Mouse (Mus musculus) heart, postnatal 0 days (tissue): Measurements from ENCODE around the gene Rhob.

Experiments used
- CTCF ChIP-seq: IDR thresholded peaks from 2 replicates; pipeline ENCODE4 v1.5.1; 2016; ENCODE audit warnings: antibody characterized with exemption, control low read depth, low read depth
- EP300 ChIP-seq: IDR thresholded peaks from 2 replicates; pipeline ENCODE4 v1.6.1; 2016; ENCODE audit warnings: antibody characterized with exemption, low read depth

- TF ChIP-seq CTCF: no peak
- no peak for TF ChIP-seq EP300
These were observed 10.7 kb downstream of the Rhob start for GRCm38 (mm10) chr12:8489098-8489497.
